Mouse (Mus musculus) kidney, adult 2 months (tissue): ENCODE results near the gene Fasn.

Experiments used
- CTCF ChIP-seq: fragments of 200-500 bp; conservative IDR thresholded peaks from 2 replicates; pipeline ENCODE4 v1.5.1; 2011; ENCODE audit warnings: low read depth, mild to moderate bottlenecking, control low read depth, low read length, moderate library complexity, mixed read lengths; ENCODE audit not compliant: insufficient read depth, insufficient read length
- POLR2A ChIP-seq: fragments of 200-500 bp; IDR thresholded peaks from one replicate; pipeline ENCODE4 v1.6.1; 2011; ENCODE audit warnings: low read depth, low read length, control low read depth

DNA sequence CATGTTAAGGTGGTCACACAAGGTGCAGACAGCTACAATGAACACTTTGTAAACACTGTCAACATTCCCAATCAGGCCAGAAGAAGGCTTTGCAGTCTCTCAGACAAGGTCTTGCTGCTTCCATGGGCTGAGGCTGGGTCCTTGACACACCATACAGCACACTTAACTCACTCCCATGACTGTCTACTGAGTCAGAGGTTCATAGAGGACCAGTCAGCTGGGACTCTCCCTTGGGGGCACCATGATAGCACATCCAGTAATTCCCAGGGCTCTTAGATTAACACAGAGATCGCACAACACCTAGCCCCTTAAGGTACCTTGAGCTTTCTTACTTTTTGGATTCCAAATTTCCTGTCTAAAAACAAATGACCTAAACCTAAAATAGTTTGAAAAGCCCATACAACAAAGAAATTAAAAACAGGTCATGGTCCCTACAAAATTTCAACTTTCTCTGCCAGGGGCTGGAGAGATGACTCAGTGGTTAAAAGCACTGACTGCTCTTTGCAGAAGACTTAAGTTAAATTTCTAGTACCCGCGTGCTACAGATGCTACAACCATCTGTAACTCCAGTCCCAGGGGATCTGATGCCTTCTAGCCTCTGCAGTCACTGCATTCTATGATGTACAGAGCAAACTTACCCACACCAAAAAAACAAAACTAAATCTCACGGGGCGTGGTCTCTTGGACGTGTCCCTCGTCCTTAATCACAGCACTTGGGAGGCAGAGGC lies 50.7 kb downstream of the Fasn start:
- TF ChIP-seq POLR2A (no peak), CTCF (no peak)
